Mouse (Mus musculus) megakaryocyte, embryonic 14.5 days (primary cell): ENCODE results near the gene Paqr5.

Experiments used
- FLI1 ChIP-seq: IDR thresholded peaks from 2 replicates; pipeline ENCODE4 v1.6.1; 2012; ENCODE audit warnings: low read length, inconsistent platforms, mixed read lengths
- GATA1 ChIP-seq: IDR thresholded peaks from 3 replicates; pipeline ENCODE4 v1.6.1; 2012; ENCODE audit warnings: mixed read lengths, low read length, inconsistent platforms, borderline replicate concordance

DNA sequence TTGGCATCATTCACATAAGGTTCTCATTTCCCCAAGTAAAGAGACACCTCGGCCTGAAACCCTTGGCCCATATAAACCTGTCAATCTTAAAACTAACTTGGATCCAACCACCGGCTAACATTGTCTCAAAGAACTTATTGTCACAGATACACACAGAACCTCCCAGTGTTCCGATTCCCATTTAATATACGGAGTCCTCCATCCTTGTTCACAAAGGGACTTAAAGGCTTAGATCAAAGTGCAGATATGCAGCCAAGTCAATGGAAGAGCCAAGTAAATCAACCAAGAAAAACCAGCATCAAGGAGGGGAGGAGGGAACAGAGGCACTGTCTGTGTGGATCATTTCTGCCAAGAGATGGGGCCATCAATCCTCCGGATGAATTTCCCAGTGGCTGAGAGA, 121.1 kb downstream of the Paqr5 start:
- TF ChIP-seq FLI1 (no peak), GATA1 (no peak)
